Mouse (Mus musculus): ENCODE data around the gene Wdr92. TPM values are rescaled to one million over a fixed set of nuclear protein-coding genes. Genes with fewer than 3 reads are reported as not detected.
"Not testable (repeated sequence)": the region's sequence is repeated elsewhere in the genome, so short reads cannot be mapped to it uniquely, and the experiment has no call there.

Gene Wdr92
- total RNA-seq, 2 experiments from 2014 or later = 16.8 to 17.8 TPM

DNA sequence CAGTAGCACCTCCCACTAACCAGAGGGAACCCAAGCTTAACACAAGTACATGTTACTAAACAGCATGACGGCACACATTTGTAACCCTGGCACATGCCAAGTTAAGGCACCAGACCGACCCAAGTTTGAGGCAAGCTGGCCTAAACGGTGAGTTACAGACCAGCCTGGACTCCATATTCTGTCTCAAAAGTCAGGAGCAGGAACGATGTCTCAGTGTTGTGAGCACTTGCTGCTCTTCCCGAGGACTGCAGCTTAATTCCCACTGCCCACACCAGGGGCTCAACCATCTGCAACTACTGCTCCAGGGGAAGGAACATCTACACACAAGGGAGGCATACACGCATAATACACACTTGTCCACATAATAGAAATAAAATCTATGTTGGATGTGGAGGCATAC lies 20.6 kb downstream of the Wdr92 start:
- DNase-seq = no peak

DNA sequence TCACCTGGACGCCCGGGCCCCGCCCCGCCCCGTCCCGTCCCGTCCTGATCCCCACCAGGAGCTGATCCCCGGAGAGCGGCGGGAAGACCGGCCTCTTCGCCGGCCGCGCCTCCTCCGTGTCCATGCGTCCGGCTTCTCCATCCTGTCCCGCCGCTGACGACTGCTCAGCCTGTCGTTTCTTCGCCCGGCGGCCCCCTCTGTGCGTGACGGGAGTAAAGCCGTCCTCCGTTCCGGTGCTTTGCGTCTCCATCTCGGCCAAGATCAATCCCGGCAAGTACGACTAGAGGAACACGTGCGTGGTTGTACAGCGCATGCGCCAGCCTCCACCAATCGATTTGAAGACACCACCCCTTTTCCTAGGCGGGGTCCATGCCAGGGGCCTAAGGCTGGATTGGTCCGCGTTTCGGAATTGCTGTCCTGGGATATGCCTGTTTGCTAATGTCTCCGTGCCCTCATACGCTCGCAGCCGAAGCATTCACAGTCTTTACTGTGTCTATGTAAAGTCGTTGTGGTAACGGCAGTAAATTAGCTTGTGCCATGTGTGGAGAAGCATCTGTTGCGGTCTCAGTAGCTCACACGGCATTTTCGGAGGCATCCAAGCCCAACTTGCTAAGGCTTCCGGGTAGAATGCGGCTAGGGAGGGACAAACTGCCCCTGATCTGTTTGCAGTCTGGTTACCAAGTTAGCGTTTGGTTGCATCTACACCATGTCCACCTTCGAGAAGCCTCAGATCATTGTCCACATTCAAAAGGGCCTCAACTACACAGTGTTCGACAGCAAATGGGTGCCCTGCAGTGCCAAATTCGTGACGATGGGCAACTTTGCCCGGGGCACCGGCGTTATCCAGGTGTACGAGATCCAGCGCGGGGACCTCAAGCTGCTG lies 29.6 kb downstream of the Wdr92 start, which contains the start of gene Pno1:
Pno1 (minus strand) TSS at position 311 of the 883 bp plus-strand sequence.
- peak; percentile 96 to 97 for DNase-seq

DNA sequence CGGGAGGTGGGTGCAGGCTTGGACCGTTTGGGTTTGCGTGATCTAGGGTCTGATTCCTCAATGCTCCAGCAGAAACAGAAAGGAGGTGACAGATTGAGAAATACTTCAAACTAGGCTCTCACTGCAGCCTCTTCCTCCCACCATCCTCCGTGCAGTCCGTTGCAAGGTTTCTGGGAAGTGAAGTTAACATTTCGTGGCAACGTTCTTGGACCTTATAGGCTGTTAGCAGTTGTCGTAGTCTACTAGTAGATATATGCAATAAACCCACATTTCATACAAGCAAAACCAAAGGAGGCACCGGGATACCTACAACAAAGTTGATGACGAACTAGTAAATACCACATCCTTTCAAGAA lies 30.2 kb downstream of the Wdr92 start:
- no peak for DNase-seq

DNA sequence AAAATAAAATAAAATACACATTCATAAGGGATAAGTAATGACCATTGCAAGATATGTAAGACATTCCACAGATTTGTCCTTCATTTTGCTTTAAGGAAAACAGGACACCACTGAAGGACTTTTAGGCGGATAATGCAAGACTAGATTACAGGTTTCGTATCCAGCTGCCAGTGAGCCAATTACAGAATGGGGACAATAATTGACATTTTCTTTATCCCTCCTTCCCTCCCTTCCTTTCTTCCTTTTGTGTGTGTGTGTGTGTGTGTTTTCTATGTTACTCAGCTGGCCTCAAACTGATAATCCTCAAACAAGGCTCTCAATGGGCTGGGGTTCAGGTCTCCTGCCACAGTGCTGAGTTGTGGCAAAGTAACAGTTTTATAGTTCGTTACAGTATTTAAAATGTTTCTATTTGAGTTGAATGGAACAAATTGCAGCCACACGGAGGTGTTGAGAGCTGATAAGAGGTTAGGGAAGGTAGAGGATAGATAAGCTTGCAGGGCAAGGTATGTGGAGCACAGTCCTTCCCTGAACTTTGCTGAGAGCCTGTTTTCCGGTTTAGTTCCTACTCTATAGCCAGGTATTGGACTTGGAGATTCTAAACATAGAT lies 31.1 kb downstream of the Wdr92 start:
- DNase-seq = no peak

DNA sequence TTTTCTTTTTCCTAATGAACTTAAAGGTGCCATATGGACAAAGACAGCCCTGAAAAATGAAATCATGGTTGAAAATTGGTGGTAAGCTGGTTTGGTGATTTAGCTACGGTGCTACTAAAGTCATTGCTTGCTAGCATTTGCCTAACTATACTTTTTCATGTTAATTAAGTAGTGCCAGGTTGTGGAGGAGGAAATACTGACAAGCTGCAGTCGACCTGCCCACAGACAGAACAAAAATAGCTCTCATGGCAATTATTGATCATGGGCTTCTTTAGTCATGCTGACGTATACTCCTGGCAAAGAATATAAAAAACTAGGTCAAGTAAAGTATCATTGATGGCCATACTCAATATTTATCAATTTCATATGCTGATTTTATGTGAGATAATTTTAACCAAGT lies 33.6 kb downstream of the Wdr92 start:
- DNase-seq = no peak

DNA sequence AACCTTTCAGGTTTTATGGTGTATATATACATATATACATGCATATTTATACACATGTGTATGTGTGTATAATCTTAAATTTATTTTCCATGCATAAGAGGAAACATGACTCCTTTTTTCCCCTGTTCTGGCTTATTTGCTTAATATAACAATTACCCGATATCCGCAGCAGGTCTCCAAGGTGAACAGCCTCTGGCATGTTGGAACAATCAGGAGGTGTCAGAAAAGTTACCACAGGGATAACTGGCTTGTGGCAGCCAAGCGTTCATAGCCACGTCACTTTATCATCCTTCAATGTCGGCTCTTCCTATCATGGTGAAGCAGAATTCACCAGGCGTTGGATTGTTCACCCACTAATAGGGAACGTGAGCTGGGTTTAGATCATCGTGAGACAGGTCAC lies 39.2 kb downstream of the Wdr92 start:
- DNase-seq = no peak

DNA sequence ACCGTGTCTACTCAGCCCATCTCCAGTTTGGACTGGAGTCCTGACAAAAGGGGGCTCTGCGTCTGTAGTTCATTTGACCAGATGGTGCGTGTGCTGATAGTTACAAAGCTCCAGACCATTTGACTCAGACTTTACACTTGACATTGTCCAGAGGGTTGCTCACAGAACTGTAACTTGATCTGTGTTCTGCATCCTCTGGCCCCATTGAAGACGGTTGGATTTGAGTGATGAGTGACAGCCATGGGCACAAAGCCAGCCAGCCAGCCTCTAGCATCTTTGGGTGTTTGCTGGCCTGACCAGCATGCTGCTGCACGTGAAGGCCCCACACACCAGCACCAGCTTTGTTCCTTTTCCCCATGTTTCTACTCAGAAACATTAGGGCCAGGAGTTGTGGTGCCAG lies 50.9 kb downstream of the Wdr92 start:
- DNase-seq = no peak

DNA sequence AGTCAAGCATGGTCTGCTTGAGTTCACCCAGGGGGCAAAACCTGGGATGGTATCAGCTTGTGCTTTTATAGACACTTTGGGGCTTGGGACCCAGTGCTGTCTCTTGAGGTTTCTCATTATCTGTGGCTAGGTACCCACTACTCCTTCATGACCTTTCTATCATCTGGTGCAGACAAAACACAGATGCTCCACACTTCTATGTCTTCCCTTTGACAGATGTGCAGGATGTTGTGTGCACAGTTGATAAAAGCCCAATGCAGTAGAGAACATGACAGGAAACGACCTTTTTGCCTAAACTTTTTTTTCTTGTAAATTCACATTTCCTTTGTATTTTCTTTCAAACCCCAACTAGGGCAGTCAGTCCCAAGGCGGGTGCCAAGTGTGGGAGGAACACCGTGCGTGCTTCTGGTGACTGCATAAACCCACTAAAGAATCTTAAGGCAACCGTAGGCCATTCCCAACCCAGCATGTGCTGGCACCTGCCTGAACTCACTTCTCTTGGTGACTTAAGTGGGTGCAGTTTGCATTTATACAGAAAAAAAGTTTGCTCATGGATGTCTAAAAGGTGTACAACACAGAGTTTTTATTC lies 54.6 kb downstream of the Wdr92 start:
- DNase-seq = no peak

DNA sequence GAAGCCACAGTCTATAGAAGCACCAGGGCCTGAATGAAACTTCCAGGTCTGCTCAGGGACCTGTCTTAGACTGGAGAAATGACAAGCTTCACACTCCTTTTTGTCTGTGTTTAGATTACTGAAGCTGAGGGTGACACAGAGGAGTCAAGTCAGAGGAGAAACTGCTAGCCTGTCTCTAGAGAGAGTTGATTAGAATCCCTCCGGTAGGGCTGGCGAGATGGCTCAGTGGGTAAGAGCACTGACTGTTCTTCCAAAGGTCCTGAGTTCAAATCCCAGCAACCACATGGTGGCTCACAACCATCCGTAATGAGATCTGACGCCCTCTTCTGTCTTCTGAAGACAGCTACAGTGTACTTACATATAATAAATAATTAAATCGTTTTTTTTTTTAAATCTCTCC lies 56.7 kb downstream of the Wdr92 start:
- not testable (repeated sequence) for DNase-seq

DNA sequence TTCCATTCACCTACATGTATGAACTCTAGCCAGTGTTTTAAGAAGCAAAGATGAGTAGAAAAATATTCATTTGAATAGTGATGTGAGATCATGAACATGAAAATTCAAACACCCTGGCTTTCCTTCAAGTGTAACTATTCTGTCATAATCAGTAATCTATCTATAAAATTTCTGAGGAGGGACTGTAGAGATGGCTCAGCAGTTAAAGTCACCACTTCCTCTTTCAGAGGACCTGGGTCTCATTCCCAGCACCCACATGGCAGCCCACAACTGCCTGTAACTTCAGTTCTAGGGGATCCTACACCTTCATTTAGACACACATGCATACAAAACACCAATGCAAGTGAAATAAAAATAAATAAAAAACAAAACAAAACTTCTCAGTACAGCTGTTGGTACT lies 66.8 kb downstream of the Wdr92 start:
- DNase-seq = no peak

DNA sequence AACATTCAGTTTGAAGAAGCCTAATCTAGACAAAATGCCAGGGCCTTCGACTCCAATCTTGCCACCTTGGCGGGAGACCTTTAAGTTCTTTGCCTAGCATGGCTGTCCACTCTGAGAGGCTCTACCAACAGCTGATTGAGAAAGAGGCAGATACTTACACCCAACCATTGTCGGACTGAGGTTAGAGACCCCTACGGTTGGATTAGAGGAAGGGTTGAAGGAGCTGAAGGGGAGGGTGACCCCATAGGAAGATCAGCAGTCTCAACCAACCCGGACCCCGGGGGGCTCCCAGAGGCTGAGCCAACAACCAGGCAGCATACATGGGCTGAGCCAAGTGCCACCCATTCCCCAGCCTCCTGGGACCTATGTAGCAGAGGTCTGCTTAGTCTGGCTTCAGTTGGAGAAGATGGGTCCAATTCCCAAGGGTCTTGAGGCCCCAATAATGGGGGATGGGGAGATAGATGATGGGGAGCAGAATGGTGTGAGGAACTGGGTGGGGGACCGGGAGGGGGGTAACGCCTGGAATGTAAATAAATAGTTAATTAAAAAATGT lies 75.0 kb downstream of the Wdr92 start:
- DNase-seq = peak in 1 of 2 experiments; percentile 13

DNA sequence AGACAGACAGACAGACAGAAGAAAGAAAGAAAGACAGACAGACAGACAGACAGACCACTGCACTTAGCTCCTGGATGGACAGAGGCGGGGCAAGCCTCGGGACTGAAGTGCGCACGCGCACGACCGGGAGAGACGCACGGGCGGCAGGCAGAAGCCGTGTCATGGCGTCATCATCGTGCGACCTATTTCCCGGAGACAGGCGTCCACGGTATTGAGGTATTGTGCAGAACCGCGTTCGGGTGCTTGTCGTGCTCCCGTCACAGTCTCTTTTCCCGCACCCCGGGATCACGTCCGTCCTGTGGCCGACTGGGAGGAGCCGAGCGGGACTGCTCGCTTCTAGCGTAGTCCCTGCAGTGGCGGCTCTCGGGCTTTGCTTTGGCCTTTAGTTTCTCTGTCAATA lies 75.5 kb downstream of the Wdr92 start, which contains the start of gene C1d:
C1d (plus strand) TSS at position 137 of the 400 bp plus-strand sequence.
- DNase-seq = peak; percentile 96

DNA sequence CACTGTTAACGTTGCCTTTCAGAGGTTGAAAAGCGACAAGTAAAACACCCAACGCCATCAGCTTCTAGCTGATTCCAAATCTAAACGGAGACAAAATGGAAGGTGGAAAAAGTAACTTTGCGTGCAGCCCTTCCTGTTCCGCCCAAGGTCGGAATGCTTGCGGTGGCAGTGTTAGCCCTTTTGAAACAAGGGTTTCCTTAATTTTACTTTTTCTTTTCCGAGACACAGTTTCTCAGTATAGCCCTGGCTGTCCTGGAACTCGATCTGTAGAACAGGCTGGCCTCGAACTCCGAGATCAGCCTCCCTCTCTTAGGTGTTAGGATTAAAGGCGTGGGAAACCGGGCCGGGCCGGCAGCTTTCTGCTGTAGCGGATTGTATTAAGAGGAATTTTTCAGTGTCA lies 76.0 kb downstream of the Wdr92 start:
- DNase-seq = peak; percentile 33 to 51

DNA sequence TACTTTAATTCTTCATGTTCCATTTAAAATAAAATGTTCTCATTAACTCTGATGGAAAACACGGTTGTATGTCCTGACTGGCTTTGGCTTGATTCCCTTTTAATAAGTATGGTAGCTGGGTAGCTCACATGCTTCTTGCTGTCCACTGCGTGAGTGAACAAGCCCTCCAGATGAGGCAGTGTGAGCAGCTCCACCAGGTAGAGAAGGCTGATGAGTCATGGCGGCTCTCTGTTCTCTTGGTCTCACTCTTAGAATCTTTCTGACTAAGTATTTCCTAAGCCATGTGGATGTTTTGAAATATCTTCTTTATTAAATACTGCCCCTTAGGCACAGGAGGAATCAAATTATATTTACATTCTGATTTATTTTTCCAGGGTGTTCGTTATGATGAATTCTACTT lies 85.3 kb downstream of the Wdr92 start:
- DNase-seq = no peak

DNA sequence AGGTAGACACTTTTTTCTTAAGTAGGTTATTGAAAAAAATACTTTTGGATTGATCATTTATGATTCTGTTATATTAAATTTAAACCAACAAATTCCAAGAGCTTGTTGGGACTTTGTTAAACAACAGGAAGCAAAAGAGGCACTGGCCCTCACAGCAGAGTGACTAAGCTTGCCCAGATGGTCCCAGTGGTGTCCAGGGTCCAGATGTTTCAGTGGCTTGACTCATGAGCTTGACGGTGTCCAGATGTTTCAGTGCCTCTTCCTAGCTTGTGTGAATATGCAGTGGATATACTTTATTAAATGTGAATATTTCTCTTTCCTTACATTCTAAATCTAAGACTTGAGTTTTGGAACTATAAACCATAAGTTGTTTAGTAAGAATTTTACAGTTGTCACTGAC lies 86.9 kb downstream of the Wdr92 start:
- no peak for DNase-seq

DNA sequence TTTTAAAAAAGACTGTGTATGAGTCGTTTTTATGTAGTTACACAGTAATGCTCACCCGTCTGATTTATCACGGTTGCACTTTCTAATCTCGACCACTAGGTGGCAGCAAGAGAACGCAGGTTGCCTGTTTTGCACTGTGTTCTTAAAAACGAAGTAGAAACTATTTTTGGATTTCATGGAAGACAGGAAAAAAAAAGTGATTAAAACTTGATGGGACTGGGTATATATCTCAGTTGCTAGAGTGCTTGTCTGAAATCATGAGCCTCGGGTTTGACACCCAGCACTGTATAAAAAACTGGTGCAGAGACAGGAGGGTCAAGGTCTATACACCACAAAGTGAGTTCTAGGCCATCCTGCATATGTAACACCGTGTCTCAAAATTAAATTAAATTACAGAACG lies 98.1 kb downstream of the Wdr92 start:
- DNase-seq = peak; percentile 43 to 45

Other genes starting within 250 kb of the Wdr92 start
- gene Fbxo48, start 230.7 kb upstream of the Wdr92 start, total RNA-seq (2021) = 1 to 10 TPM in 1 of 2 experiments, under 1 TPM in 1; 0.63 to 1.1 TPM
- gene Cnrip1, start 130.5 kb upstream of the Wdr92 start, total RNA-seq (2021) = 10 to 100 TPM; 12.1 to 14.9 TPM
- gene Plek, start 129.7 kb upstream of the Wdr92 start, total RNA-seq (2021) = 1 to 10 TPM; 4.0 to 4.8 TPM
- gene Ppp3r1, start 22.8 kb upstream of the Wdr92 start, total RNA-seq (2021) = 100 to 1,000 TPM in 1 of 2 experiments, 10 to 100 TPM in 1; 92.5 to 111 TPM
- gene Pno1, start 29.5 kb downstream of the Wdr92 start, total RNA-seq (2021) = 10 to 100 TPM; 51.4 to 58.3 TPM
- gene C1d, start 75.5 kb downstream of the Wdr92 start, total RNA-seq (2021) = 10 to 100 TPM; 48.0 to 63.3 TPM